Mouse (Mus musculus): ENCODE data around the gene Ston1. TPM values are rescaled to one million over a fixed set of nuclear protein-coding genes. Genes with fewer than 3 reads are reported as not detected.

The Ston1 gene
- polyA plus RNA-seq, 1 experiment from 2014 or later, result 8.3 TPM

- H3K9ac ChIP-seq (ENCODE audit: low read depth, low read length), result no peak overlapping the region
- no peaks in the 10 kb centered on the region for H3K9me3 ChIP-seq (replicated peaks; ENCODE audit: low read length)
- no peak overlapping the region for H3K27ac ChIP-seq
- H3K27me3 ChIP-seq (ENCODE audit: insufficient read depth, low read length), result no peaks in the 10 kb centered on the region
- H3K4me3 ChIP-seq (replicated peaks; ENCODE audit: low read depth, low read length), result no peak overlapping the region
- H3K36me3 ChIP-seq (ENCODE audit: insufficient read depth, low read length), result peaks cover 20% of the 10 kb centered on the region; the same call in 1 of the 2 replicates
- ATAC-seq (replicated peaks; ENCODE audit: low FRiP score, low read depth) (no peak), DNase-seq (ENCODE audit: low spot score) (no peak)
- no peak for TF ChIP-seq CTCF (IDR thresholded peaks at IDR 0.05; ENCODE audit: low read depth)
- H3K4me2 ChIP-seq (ENCODE audit: low read length), result no peak overlapping the region
- WGBS, result 90% methylated on average over 11 of the region's 11 CpGs
- H3K4me1 ChIP-seq (replicated peaks; ENCODE audit: insufficient read depth, low read length), result no peaks in the 10 kb centered on the region
Observed at GRCm38 (mm10) chr17:88645299-88645698, 47.8 kb downstream of the Ston1 start.

GRCm38 (mm10) chr17:88647149-88647548 lies 49.7 kb downstream of the Ston1 start:
- Histone ChIP-seq H3K4me1 (replicated peaks; ENCODE audit: insufficient read depth, low read length) (no peaks in the 10 kb centered on the region), H3K4me2 (ENCODE audit: low read length) (no peak overlapping the region), H3K27me3 (ENCODE audit: insufficient read depth, low read length) (no peaks in the 10 kb centered on the region), H3K9me3 (replicated peaks; ENCODE audit: low read length) (no peaks in the 10 kb centered on the region), H3K36me3 (ENCODE audit: insufficient read depth, low read length) (peaks cover 20% of the 10 kb centered on the region; the same call in 1 of the 2 replicates), H3K27ac (no peak overlapping the region), H3K4me3 (replicated peaks; ENCODE audit: low read depth, low read length) (no peak overlapping the region), H3K9ac (ENCODE audit: low read depth, low read length) (no peak overlapping the region)
- ATAC-seq (replicated peaks; ENCODE audit: low FRiP score, low read depth), result no peak
- TF ChIP-seq CTCF (IDR thresholded peaks at IDR 0.05; ENCODE audit: low read depth), result no peak
- 93% methylated on average over 3 of the region's 3 CpGs for WGBS
- no peak for DNase-seq (ENCODE audit: low spot score)

- DNase-seq (ENCODE audit: low spot score) (peak; percentile 85), ATAC-seq (replicated peaks; ENCODE audit: low FRiP score, low read depth) (no peak)
- Histone ChIP-seq H3K9ac (ENCODE audit: low read depth, low read length) (no peak overlapping the region), H3K4me1 (replicated peaks; ENCODE audit: insufficient read depth, low read length) (no peaks in the 10 kb centered on the region), H3K36me3 (ENCODE audit: insufficient read depth, low read length) (peaks cover 4% of the 10 kb centered on the region; the same call in 1 of the 2 replicates), H3K27me3 (ENCODE audit: insufficient read depth, low read length) (no peaks in the 10 kb centered on the region), H3K27ac (no peak overlapping the region), H3K9me3 (replicated peaks; ENCODE audit: low read length) (no peaks in the 10 kb centered on the region), H3K4me3 (replicated peaks; ENCODE audit: low read depth, low read length) (no peak overlapping the region), H3K4me2 (ENCODE audit: low read length) (no peak overlapping the region)
- TF ChIP-seq CTCF (IDR thresholded peaks at IDR 0.05; ENCODE audit: low read depth), result peak; percentile 84
- 7% methylated on average over 9 of the region's 9 CpGs for WGBS
Observed at GRCm38 (mm10) chr17:88652010-88652409, 54.5 kb downstream of the Ston1 start.

GRCm38 (mm10) chr17:88652702-88653374 lies 55.4 kb downstream of the Ston1 start:
- peaks cover 3% of the 10 kb centered on the region; the same call in 1 of the 2 replicates for H3K36me3 ChIP-seq (ENCODE audit: insufficient read depth, low read length)
- WGBS, result 18% methylated on average over 21 of the region's 21 CpGs
- H3K4me1 ChIP-seq (replicated peaks; ENCODE audit: insufficient read depth, low read length), result no peaks in the 10 kb centered on the region
- DNase-seq (ENCODE audit: low spot score) (peak; percentile 75), ATAC-seq (replicated peaks; ENCODE audit: low FRiP score, low read depth) (peak; percentile 70; the same call in 1 of the 2 replicates)
- H3K27ac ChIP-seq, result no peak overlapping the region
- H3K9me3 ChIP-seq (replicated peaks; ENCODE audit: low read length), result no peaks in the 10 kb centered on the region
- H3K27me3 ChIP-seq (ENCODE audit: insufficient read depth, low read length), result no peaks in the 10 kb centered on the region
- no peak overlapping the region for H3K4me3 ChIP-seq (replicated peaks; ENCODE audit: low read depth, low read length)
- peak; percentile 90 for TF ChIP-seq CTCF (IDR thresholded peaks at IDR 0.05; ENCODE audit: low read depth)
- no peak overlapping the region for H3K4me2 ChIP-seq (ENCODE audit: low read length)
- H3K9ac ChIP-seq (ENCODE audit: low read depth, low read length), result no peak overlapping the region

- ATAC-seq (replicated peaks; ENCODE audit: low FRiP score, low read depth), result no peak
- no peaks in the 10 kb centered on the region for H3K4me1 ChIP-seq (replicated peaks; ENCODE audit: insufficient read depth, low read length)
Observed at GRCm38 (mm10) chr17:88653375-88653769, 55.9 kb downstream of the Ston1 start.

GRCm38 (mm10) chr17:88658510-88658909 lies 61.0 kb downstream of the Ston1 start:
- no peak for TF ChIP-seq CTCF (IDR thresholded peaks at IDR 0.05; ENCODE audit: low read depth)
- WGBS, result 72% methylated on average over 6 of the region's 6 CpGs
- Histone ChIP-seq H3K27me3 (ENCODE audit: insufficient read depth, low read length) (no peaks in the 10 kb centered on the region), H3K4me3 (replicated peaks; ENCODE audit: low read depth, low read length) (no peak overlapping the region), H3K4me1 (replicated peaks; ENCODE audit: insufficient read depth, low read length) (no peaks in the 10 kb centered on the region), H3K9me3 (replicated peaks; ENCODE audit: low read length) (no peaks in the 10 kb centered on the region), H3K36me3 (ENCODE audit: insufficient read depth, low read length) (no peaks in the 10 kb centered on the region), H3K27ac (no peak overlapping the region), H3K9ac (ENCODE audit: low read depth, low read length) (no peak overlapping the region), H3K4me2 (ENCODE audit: low read length) (no peak overlapping the region)
- DNase-seq (ENCODE audit: low spot score) (no peak), ATAC-seq (replicated peaks; ENCODE audit: low FRiP score, low read depth) (no peak)

More at GRCm38 (mm10) chr17:88653375-88653769, 55.9 kb downstream of the Ston1 start:
- Histone ChIP-seq H3K27me3 (ENCODE audit: insufficient read depth, low read length) (no peaks in the 10 kb centered on the region), H3K9ac (ENCODE audit: low read depth, low read length) (no peak overlapping the region), H3K4me2 (ENCODE audit: low read length) (no peak overlapping the region), H3K36me3 (ENCODE audit: insufficient read depth, low read length) (peaks cover 3% of the 10 kb centered on the region; the same call in 1 of the 2 replicates), H3K4me3 (replicated peaks; ENCODE audit: low read depth, low read length) (no peak overlapping the region), H3K9me3 (replicated peaks; ENCODE audit: low read length) (no peaks in the 10 kb centered on the region), H3K27ac (no peak overlapping the region)
- 91% methylated on average over 4 of the region's 4 CpGs for WGBS
- no peak for DNase-seq (ENCODE audit: low spot score)
- no peak for TF ChIP-seq CTCF (IDR thresholded peaks at IDR 0.05; ENCODE audit: low read depth)

All from kidney, postnatal 0 days (tissue).